Mouse (Mus musculus) adrenal gland, adult 18-20 months (tissue): Measurements from ENCODE around the gene Osbpl2. TPM values are rescaled to one million over a fixed set of nuclear protein-coding genes. Genes with fewer than 3 reads are reported as not detected.

Experiments
- DNase-seq, 2 experiments: peaks; one replicate each; pipeline ENCODE4 v3.0.0; 2021 to 2022; ENCODE audit warnings: low spot score in 2 of 2
- microRNA-seq, 2 experiments: library from miRNA; unstranded; fragments of <30 nt; microRNA quantifications; one replicate each; pipeline ENCODE4 v1.2.0; 2021; ENCODE audit warnings: borderline number of aligned reads in 2 of 2
- total RNA-seq, 2 experiments: library from RNA; stranded (reverse); gene quantifications; 1 replicate in 1 of 2; 2 replicates in 1 of 2; pipeline ENCODE4 v1.2.3; 2021

Gene Osbpl2
- total RNA-seq, 2 experiments from 2014 or later, result 36.9 to 37.5 TPM

DNA sequence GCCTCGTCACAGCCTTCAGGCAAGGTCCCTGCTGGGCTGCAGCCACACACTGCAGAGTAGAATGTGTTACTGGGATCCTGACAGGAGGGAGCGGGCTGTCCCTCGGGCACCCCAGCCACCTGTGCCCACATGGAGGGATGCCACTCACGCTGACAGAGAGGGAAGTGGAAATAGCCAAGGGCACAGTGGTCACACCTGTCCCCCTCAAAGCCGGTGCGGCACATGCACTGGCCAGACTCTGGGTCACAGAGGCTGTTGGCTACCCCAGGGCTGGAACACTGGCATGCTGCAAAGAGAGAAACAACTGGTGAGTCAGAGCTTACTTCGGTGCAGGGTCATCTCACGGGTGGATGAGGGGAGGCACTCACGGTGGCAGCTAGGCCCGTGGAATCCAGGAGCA lies 79.7 kb downstream of the Osbpl2 start:
- DNase-seq, result no peak

DNA sequence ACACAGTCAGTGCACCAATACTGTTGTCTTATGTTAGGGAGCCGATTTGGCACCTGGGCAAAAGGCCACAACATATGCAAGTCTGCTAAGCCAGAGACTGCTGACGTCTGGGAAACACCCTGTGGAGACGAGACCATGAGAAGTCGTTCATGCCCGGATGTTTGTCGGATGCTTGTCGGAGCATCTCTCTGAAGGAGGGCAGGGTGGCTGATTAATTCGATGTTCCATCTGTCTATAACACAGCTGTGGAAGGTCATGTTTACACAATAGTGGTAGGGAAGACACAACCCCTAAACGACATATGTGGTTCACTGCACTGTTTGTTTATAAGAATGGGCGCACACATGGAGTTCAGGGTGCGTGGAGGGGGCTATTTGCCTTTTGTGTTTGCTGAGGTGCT lies 81.6 kb downstream of the Osbpl2 start:
- no peak for DNase-seq

DNA sequence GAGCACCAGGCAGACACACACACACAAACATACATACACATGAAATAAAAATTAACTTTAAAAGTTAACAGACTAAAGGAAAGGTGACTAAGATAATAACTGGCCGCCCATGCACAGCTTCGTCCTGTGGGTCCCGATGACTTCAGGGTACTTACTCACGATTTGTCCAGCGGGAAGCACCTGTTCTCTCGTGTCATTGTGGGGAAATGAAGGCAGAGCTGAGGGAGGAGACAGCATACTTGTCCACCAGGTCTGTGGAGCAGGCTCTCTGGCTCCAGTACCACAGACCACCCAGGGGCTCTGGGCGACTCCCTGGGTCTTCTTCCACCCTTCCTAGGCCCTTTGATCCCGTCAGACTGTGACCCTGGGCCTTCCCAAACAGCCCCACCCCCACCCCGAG lies 82.2 kb downstream of the Osbpl2 start:
- DNase-seq, result no peak

DNA sequence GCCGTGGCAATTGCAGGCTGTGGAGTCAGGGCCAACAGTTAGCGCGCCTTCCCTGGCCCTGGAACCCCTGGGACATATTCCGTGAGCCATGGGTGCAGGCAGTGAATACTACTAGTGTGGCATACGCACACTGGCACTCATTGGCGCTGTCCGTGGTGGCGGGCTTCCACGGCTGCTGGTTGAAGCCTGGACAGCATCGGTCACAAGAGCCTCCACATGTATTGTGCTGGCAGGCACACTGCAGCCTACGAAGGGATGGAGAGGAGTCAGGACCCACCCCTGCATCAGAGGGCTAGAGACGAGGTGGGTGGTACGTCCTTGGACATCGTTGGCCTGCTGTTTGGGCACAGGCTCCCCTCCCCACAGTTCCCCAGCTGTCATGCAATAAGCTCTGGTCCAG lies 83.2 kb downstream of the Osbpl2 start:
- DNase-seq, result no peak

DNA sequence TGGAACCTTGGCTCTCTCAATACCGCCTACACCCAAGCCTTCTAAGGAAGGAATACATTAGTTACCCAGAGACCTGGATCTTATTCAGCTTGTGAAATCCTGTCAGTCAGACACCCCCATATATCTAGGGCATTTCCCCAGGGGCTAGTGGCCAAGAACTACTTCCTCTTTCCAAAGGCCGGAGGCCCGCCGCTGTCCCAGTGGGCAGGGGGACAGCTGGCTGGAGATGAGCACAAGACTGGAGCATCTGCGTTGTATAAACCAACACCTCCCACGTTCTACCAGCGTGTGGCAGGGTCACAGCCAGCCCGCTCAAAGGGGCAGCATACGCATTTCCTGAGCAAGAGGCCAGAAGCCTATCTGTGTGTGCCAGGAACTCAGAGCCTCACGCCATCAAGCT lies 83.7 kb downstream of the Osbpl2 start:
- no peak for DNase-seq

DNA sequence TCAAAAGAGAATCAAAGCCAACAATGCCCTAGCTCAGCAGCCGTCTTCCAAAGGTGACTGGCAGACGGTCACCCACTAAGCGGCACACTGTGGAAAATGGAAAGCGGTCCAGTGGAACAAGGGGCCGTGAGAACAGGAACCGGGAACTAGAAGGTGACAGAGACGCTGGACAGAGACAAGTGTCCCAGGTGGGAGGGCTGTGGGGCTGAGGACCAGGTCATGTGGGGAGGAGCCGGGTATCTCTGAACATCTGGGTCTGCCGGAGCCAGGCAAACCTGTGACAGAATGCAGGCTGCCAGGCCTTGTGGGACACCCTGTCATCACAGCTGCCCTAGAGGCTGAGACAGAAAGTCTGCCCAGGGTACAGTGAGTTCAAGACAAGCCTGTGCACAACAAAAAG lies 85.4 kb downstream of the Osbpl2 start:
- DNase-seq, result no peak

DNA sequence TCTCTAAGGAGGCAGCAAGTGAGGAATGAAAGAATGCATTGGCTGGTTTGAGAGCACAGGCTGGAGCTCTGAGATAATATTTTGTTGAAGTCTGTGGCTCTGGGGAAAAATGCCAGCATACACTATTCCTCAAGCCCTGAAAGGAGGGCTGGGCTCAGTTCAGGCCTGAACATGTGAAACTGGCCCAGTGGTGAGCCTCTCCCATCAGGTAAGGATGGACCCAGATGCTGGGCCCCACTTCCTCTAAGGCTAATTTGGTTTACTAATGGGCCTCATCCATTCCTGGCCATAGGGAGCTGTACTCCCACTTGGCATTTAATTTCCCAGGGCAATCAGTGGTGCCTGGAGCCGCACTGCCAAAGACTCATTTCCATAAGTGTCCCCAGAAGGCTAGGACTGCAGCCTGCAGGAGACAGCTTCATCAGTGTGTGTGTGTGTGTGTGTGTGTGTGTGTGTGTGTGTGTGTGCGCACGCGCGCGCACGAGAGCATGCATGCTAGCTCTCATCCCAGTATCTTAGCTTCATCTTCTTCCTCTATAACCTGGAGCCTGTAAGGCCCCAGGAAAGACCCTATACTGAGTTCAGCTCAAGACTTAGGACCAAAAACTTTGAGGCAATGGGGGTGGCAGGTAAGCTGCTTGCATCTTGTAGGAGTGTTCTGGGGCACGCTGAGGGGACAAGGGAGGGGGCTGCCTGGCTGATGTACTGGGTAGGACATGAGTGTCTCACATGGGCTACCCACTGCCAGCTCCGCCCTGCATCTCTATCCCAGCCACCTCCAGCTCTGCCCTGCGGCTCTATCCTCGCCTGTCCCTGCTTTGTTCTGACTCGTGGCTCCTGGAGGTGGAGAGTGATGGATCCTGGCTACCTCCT lies 86.2 kb downstream of the Osbpl2 start:
- no peak for DNase-seq

DNA sequence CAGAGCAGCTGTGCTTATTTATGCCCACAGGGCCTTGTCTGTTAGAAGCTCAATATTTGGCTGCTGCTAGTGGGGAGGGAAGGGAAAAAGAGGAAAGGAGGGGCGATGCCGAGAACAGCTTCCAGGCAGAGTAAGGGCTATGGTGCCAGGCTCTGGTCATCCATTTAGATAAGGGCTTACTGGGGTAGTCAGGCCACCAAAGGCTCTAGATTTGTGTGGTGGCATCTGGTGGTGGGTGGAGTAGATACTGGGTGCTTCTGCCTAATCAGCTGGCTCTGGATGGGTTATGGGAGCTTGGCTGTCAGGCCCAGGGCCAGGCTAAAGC lies 86.8 kb downstream of the Osbpl2 start:
- DNase-seq, result no peak

DNA sequence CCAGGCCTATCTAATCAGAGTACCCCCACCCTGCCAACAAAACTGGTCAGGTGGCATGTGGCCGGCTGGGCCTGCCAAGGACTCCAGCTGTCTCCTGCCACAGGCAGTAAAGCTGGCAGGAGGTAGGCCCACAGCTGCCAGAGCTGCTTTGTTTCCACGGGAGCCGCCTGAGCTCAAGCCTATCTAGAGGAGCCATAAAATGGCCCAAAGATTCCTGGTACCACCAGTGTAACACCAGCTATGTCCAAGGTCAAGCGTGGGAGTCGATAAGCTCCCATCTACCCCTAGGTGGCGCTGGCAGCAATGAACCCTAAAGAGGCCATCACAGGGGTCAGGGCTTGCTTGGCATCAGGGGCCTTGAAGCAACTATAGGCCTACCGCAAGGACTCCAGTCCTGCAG lies 88.7 kb downstream of the Osbpl2 start:
- DNase-seq, result peak; percentile 58 to 60

DNA sequence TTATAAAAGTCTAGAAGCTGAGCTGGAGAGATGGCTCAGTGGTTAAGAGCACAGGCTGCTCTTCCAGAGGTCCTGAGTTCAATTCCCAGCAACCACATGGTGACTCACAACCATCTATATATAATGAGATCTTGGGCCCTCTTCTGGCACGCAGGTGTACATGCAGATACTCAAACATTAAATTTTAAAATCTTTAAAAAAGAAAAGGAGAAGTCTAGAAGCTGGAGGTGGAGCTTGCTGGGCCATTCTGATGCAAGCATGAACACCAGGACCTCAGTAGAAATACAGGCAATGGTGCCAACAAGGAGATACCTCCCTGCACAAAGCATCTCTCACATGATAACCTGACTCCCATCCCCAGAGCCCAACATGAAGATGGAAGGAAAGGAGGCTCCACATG lies 89.9 kb downstream of the Osbpl2 start:
- DNase-seq, result no peak

DNA sequence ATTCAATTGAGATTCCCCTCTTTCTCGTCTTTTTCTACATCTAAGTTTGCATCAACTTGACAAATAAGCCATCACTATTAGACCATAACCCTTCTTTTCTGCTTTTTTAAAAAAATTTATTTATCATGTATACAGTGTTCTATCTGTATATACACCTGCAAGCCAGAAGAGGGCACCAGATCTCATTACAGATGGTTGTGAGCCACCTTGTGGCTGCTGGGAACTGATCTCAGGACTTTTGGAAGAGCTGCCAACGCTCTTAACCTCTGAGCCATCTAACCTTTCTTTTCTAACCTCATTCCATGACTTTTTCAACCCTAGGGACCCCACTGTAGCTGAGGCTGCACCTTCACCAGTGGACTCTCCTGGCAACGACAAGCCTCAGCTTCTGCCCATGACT lies 93.1 kb downstream of the Osbpl2 start:
- no peak for DNase-seq

Small RNA genes lying within 50 kb of the gene (microRNA-seq; reads per million reads assigned to microRNA genes)
- gene Mir7005, result 0 reads per million in 2 experiments

Other genes with a start within 250 kb of the Osbpl2 start
- 10 to 100 TPM; 17.2 to 19.9 TPM for gene Taf4, start 142.7 kb upstream of the Osbpl2 start, total RNA-seq
- gene Lsm14b, start 94.3 kb upstream of the Osbpl2 start, total RNA-seq, result 10 to 100 TPM; 35.9 to 44.5 TPM
- 100 to 1,000 TPM; 207 to 235 TPM for gene Psma7, start 76.9 kb upstream of the Osbpl2 start, total RNA-seq
- 10 to 100 TPM in 1 of 2 experiments, 1 to 10 TPM in 1; 4.9 to 13.5 TPM for gene Ss18l1, start 76.8 kb upstream of the Osbpl2 start, total RNA-seq
- gene Mtg2, start 48.7 kb upstream of the Osbpl2 start, total RNA-seq, result 10 to 100 TPM; 14.6 to 15.3 TPM
- gene Hrh3, start 14.8 kb upstream of the Osbpl2 start, total RNA-seq, result under 1 TPM in 1 of 2 experiments, not detected in 1; 0.10 TPM
- gene Adrm1, start 52.2 kb downstream of the Osbpl2 start, total RNA-seq, result 100 to 1,000 TPM; 179 to 198 TPM
- gene Lama5, start 106.6 kb downstream of the Osbpl2 start, total RNA-seq, result 10 to 100 TPM; 31.5 to 61.3 TPM
- gene Rps21, start 138.1 kb downstream of the Osbpl2 start, total RNA-seq, result 100 to 1,000 TPM; 777 to 810 TPM
- gene Cables2, start 154.2 kb downstream of the Osbpl2 start, total RNA-seq, result 10 to 100 TPM; 12.1 to 15.6 TPM
- not detected for gene Rbbp8nl, start 170.6 kb downstream of the Osbpl2 start, total RNA-seq
- under 1 TPM in 1 of 2 experiments, not detected in 1; 0.16 TPM for gene Gata5, start 215.4 kb downstream of the Osbpl2 start, total RNA-seq